Mouse (Mus musculus) liver, adult 2 months (tissue): ENCODE results near the gene Rasd2.

Experiments used
- CTCF ChIP-seq: fragments of 200-500 bp; IDR thresholded peaks from 2 replicates; pipeline ENCODE4 v1.5.1; 2011; ENCODE audit warnings: low read depth, low read length, control low read depth
- POLR2A ChIP-seq: fragments of 200-500 bp; IDR thresholded peaks from 2 replicates; pipeline ENCODE4 v1.6.1; 2011; ENCODE audit warnings: low read length, control low read depth; ENCODE audit not compliant: insufficient read depth; ENCODE audit errors: extremely low read depth

DNA sequence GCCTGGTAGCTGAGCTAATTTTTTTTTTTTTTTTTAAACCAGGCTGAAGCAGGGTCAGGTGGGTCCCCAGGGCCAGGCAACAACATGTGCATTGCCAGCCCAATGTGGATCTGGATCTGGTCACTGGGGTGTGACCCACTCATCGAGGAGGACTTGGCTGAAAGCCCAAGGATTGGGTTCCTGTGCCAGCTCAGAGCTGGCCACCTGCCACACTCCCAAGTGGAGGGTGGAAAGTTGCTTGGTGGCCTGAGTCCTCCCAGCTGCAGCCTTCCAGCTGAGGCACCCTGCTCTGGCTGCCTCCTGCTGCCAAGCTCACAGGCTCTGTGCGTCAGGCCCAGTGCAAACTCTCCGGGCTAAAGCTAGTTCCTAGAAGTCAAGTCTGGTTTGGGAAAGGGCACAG, 2.3 kb upstream of the Rasd2 start:
- no peak for TF ChIP-seq POLR2A
- TF ChIP-seq CTCF = no peak
